Mouse (Mus musculus): ENCODE measurements around the gene a. TPM values are rescaled to one million over a fixed set of nuclear protein-coding genes. Genes with fewer than 3 reads are reported as not detected.

The a gene
- total and polyA plus RNA-seq, 3 experiments: not detected

GRCm38 (mm10) chr2:154776496-154776895, 14.7 kb upstream of the a start:
- TF ChIP-seq POLR2A (IDR thresholded peaks at IDR 0.05; ENCODE audit: insufficient read depth, low read depth, low read length): no peak
- no peak for TF ChIP-seq EP300 (IDR thresholded peaks at IDR 0.05; ENCODE audit: insufficient read depth, low read depth, low read length)
- TF ChIP-seq CTCF (IDR thresholded peaks at IDR 0.05): no peak
- no peak overlapping the region for H3K9ac ChIP-seq (ENCODE audit: low read depth, low read length)
- no peak overlapping the region for H3K27ac ChIP-seq
- no peaks in the 10 kb centered on the region for H3K27me3 ChIP-seq (ENCODE audit: control insufficient read depth, insufficient read depth, low read length)
- H3K4me3 ChIP-seq: no peak overlapping the region
- WGBS: 53% methylated on average over 7 of the region's 7 CpGs
- no peaks in the 10 kb centered on the region for H3K4me1 ChIP-seq (ENCODE audit: control insufficient read depth, insufficient read depth, low read length)
- intact Hi-C loops (cut with DNase I): loop anchor here (2.0 kb wide), 1 partner anchor 78 kb away; no protein-coding TSS in a partner anchor
- H3K36me3 ChIP-seq (ENCODE audit: control insufficient read depth, insufficient read depth, low read length): no peaks in the 10 kb centered on the region
- no peak for DNase-seq
- no peaks in the 10 kb centered on the region for H3K79me2 ChIP-seq (replicated peaks; ENCODE audit: control insufficient read depth, insufficient read depth, low read length)

GRCm38 (mm10) chr2:154779648-154780047, 11.6 kb upstream of the a start:
- no peak for DNase-seq
- Histone ChIP-seq H3K79me2 (replicated peaks; ENCODE audit: control insufficient read depth, insufficient read depth, low read length) (no peaks in the 10 kb centered on the region), H3K36me3 (ENCODE audit: control insufficient read depth, insufficient read depth, low read length) (no peaks in the 10 kb centered on the region), H3K4me1 (ENCODE audit: control insufficient read depth, insufficient read depth, low read length) (no peaks in the 10 kb centered on the region), H3K4me3 (no peak overlapping the region), H3K27ac (no peak overlapping the region), H3K27me3 (ENCODE audit: control insufficient read depth, insufficient read depth, low read length) (no peaks in the 10 kb centered on the region), H3K9ac (ENCODE audit: low read depth, low read length) (no peak overlapping the region)
- intact Hi-C loops (cut with DNase I): no loop called here
- TF ChIP-seq EP300 (IDR thresholded peaks at IDR 0.05; ENCODE audit: insufficient read depth, low read depth, low read length): no peak
- TF ChIP-seq POLR2A (IDR thresholded peaks at IDR 0.05; ENCODE audit: insufficient read depth, low read depth, low read length): no peak
- no peak for TF ChIP-seq CTCF (IDR thresholded peaks at IDR 0.05)
- WGBS: 59% methylated on average over 3 of the region's 3 CpGs

- WGBS: 76% methylated on average over 4 of the region's 4 CpGs
- intact Hi-C loops (cut with DNase I): no loop called here
- no peak for TF ChIP-seq EP300 (IDR thresholded peaks at IDR 0.05; ENCODE audit: insufficient read depth, low read depth, low read length)
- no peak for TF ChIP-seq POLR2A (IDR thresholded peaks at IDR 0.05; ENCODE audit: insufficient read depth, low read depth, low read length)
- no peak for TF ChIP-seq CTCF (IDR thresholded peaks at IDR 0.05)
Measured at GRCm38 (mm10) chr2:154782361-154782760, 8.8 kb upstream of the a start.

GRCm38 (mm10) chr2:154782856-154783650, 8.1 kb upstream of the a start:
- no peaks in the 10 kb centered on the region for H3K79me2 ChIP-seq (replicated peaks; ENCODE audit: control insufficient read depth, insufficient read depth, low read length)
- H3K27me3 ChIP-seq (ENCODE audit: control insufficient read depth, insufficient read depth, low read length): no peaks in the 10 kb centered on the region
- no peak overlapping the region for H3K27ac ChIP-seq
- 87% methylated on average over 17 of the region's 17 CpGs for WGBS
- no peak overlapping the region for H3K9ac ChIP-seq (ENCODE audit: low read depth, low read length)
- DNase-seq: no peak
- TF ChIP-seq POLR2A (IDR thresholded peaks at IDR 0.05; ENCODE audit: insufficient read depth, low read depth, low read length): no peak
- no peak for TF ChIP-seq CTCF (IDR thresholded peaks at IDR 0.05)
- no peak for TF ChIP-seq EP300 (IDR thresholded peaks at IDR 0.05; ENCODE audit: insufficient read depth, low read depth, low read length)
- H3K4me3 ChIP-seq: no peak overlapping the region
- no peaks in the 10 kb centered on the region for H3K36me3 ChIP-seq (ENCODE audit: control insufficient read depth, insufficient read depth, low read length)
- intact Hi-C loops (cut with DNase I): no loop called here
- no peaks in the 10 kb centered on the region for H3K4me1 ChIP-seq (ENCODE audit: control insufficient read depth, insufficient read depth, low read length)

More at GRCm38 (mm10) chr2:154782361-154782760, 8.8 kb upstream of the a start:
- Histone ChIP-seq H3K4me1 (ENCODE audit: control insufficient read depth, insufficient read depth, low read length) (no peaks in the 10 kb centered on the region), H3K36me3 (ENCODE audit: control insufficient read depth, insufficient read depth, low read length) (no peaks in the 10 kb centered on the region), H3K27ac (no peak overlapping the region), H3K27me3 (ENCODE audit: control insufficient read depth, insufficient read depth, low read length) (no peaks in the 10 kb centered on the region), H3K4me3 (no peak overlapping the region), H3K79me2 (replicated peaks; ENCODE audit: control insufficient read depth, insufficient read depth, low read length) (no peaks in the 10 kb centered on the region), H3K9ac (ENCODE audit: low read depth, low read length) (no peak overlapping the region)
- no peak for DNase-seq

GRCm38 (mm10) chr2:154785284-154785683, 5.9 kb upstream of the a start:
- intact Hi-C loops (cut with DNase I): no loop called here
- Histone ChIP-seq H3K4me1 (ENCODE audit: control insufficient read depth, insufficient read depth, low read length) (no peaks in the 10 kb centered on the region), H3K27ac (no peak overlapping the region), H3K4me3 (no peak overlapping the region), H3K79me2 (replicated peaks; ENCODE audit: control insufficient read depth, insufficient read depth, low read length) (no peaks in the 10 kb centered on the region), H3K36me3 (ENCODE audit: control insufficient read depth, insufficient read depth, low read length) (no peaks in the 10 kb centered on the region), H3K27me3 (ENCODE audit: control insufficient read depth, insufficient read depth, low read length) (no peaks in the 10 kb centered on the region), H3K9ac (ENCODE audit: low read depth, low read length) (no peak overlapping the region)
- TF ChIP-seq CTCF (IDR thresholded peaks at IDR 0.05) (no peak), EP300 (IDR thresholded peaks at IDR 0.05; ENCODE audit: insufficient read depth, low read depth, low read length) (no peak), POLR2A (IDR thresholded peaks at IDR 0.05; ENCODE audit: insufficient read depth, low read depth, low read length) (no peak)
- DNase-seq: no peak
- 43% methylated on average over 3 of the region's 3 CpGs for WGBS

GRCm38 (mm10) chr2:154786187-154786586, 5.0 kb upstream of the a start:
- no peak overlapping the region for H3K4me3 ChIP-seq
- H3K27me3 ChIP-seq (ENCODE audit: control insufficient read depth, insufficient read depth, low read length): no peaks in the 10 kb centered on the region
- no peak overlapping the region for H3K9ac ChIP-seq (ENCODE audit: low read depth, low read length)
- intact Hi-C loops (cut with DNase I): no loop called here
- TF ChIP-seq EP300 (IDR thresholded peaks at IDR 0.05; ENCODE audit: insufficient read depth, low read depth, low read length): no peak
- TF ChIP-seq CTCF (IDR thresholded peaks at IDR 0.05): no peak
- TF ChIP-seq POLR2A (IDR thresholded peaks at IDR 0.05; ENCODE audit: insufficient read depth, low read depth, low read length): no peak
- WGBS: 51% methylated on average over 3 of the region's 3 CpGs
- no peak overlapping the region for H3K27ac ChIP-seq
- H3K4me1 ChIP-seq (ENCODE audit: control insufficient read depth, insufficient read depth, low read length): no peaks in the 10 kb centered on the region
- no peak for DNase-seq
- H3K36me3 ChIP-seq (ENCODE audit: control insufficient read depth, insufficient read depth, low read length): no peaks in the 10 kb centered on the region
- no peaks in the 10 kb centered on the region for H3K79me2 ChIP-seq (replicated peaks; ENCODE audit: control insufficient read depth, insufficient read depth, low read length)
